Mouse (Mus musculus) frontal cortex, adult (tissue): ENCODE measurements at regions not wholly inside any gene's neighbourhood (a gene's known extent, or its start where the extent isn't known, plus 50 kb on each side); places are given as distances from the start of the nearest gene placed in this dataset.

Experiments used
- ATAC-seq: cut with Nextera tagmentation; 2 replicates; pipeline ENCODE4 v1.9.2; 2017; ENCODE audit warnings: mild to moderate bottlenecking, moderate library complexity, mixed read lengths; ENCODE audit not compliant: low TSS enrichment

DNA sequence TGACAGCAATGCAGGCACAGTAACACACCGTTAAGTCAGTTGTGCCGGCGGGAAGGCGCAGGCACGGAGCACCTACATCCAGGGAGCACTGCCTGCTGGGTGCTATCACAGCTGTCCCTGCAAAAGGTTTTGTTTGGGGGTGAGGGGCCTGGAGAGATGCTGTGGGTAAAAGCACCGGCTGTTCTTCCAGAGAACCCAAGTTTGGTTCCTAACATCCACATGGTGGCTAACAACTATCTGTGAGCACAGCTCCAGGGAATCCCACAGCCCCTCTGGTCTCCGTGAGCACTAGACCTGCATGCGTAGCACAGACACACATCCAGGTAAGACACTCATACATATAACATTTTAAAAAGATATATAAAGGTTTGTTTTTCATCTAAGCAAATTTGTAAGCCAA lies 72.0 kb upstream of the Slc38a4 start:
- ATAC-seq: no peak

- ATAC-seq: no peak
These were observed 70.4 kb upstream of the Slc38a4 start for GRCm38 (mm10) chr15:97125836-97126822.

GRCm38 (mm10) chr15:97122263-97122662 lies 66.5 kb upstream of the Slc38a4 start:
- ATAC-seq: no peak

- ATAC-seq: no peak
These were observed 56.9 kb upstream of the Slc38a4 start for GRCm38 (mm10) chr15:97112452-97113200.

GRCm38 (mm10) chr15:97111320-97112192 lies 55.8 kb upstream of the Slc38a4 start:
- no peak for ATAC-seq

DNA sequence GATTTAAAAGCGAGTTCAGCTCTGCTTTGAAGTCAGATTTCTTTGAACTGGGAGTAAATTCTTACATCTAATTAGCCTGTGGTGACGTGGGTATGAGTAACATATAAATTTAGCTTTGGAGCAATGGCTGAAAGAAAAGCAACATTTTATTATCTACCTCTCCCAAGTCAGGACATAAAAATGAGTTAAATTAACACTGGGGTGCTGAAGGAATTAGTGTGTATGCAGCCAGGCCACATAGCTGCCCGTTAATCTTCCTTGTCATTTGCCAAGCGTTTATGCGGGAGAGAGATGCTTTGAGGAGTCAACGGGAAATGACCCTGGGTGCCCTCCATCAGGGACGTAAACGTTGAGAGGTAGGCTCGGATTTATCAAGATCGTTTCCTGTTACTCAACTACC lies 52.0 kb upstream of the Slc38a4 start:
- no peak for ATAC-seq

DNA sequence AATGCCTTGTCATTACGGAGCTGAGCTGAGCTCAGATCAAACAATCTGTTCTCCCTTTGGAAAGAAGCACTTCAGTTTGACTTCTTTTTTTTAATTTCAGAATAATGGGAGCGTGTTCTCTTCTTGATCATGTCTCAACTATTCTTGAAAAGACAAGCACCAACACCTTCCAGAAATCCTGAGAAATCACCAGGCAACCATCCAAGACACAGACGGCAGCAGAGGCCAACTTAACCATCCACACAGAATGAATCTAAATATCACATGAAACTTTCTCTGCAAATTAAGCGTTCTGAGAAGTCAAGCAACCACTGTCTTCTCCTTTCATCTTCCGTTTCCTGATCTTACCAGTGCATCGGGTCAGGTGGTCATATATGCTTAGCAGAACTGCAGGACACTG lies 50.8 kb upstream of the Slc38a4 start:
- peak; percentile 57; the same call in 1 of the 2 replicates for ATAC-seq
